Mouse (Mus musculus): ENCODE data around the gene Herc3.

Gene Herc3

GRCm38 (mm10) chr6:58882271-58882670 lies 51.0 kb downstream of the Herc3 start:
- H3K27me3 ChIP-seq (ENCODE audit: control insufficient read depth, insufficient read depth, low read length, poor library complexity, severe bottlenecking): no peaks in the 10 kb centered on the region

GRCm38 (mm10) chr6:58889917-58890316 lies 58.7 kb downstream of the Herc3 start:
- H3K36me3 ChIP-seq (ENCODE audit: control insufficient read depth, insufficient read depth, low read length, poor library complexity, severe bottlenecking): peaks cover 12% of the 10 kb centered on the region
- DNase-seq (ENCODE audit: low read depth, low spot score): no peak
- H3K27me3 ChIP-seq (ENCODE audit: control insufficient read depth, insufficient read depth, low read length, poor library complexity, severe bottlenecking): no peaks in the 10 kb centered on the region

More at GRCm38 (mm10) chr6:58882271-58882670, 51.0 kb downstream of the Herc3 start:
- peaks cover 2% of the 10 kb centered on the region for H3K36me3 ChIP-seq (ENCODE audit: control insufficient read depth, insufficient read depth, low read length, poor library complexity, severe bottlenecking)
- DNase-seq (ENCODE audit: low read depth, low spot score): no peak

GRCm38 (mm10) chr6:58893307-58893706 lies 62.0 kb downstream of the Herc3 start:
- H3K27me3 ChIP-seq (ENCODE audit: control insufficient read depth, insufficient read depth, low read length, poor library complexity, severe bottlenecking): no peaks in the 10 kb centered on the region
- DNase-seq (ENCODE audit: low read depth, low spot score): no peak
- H3K36me3 ChIP-seq (ENCODE audit: control insufficient read depth, insufficient read depth, low read length, poor library complexity, severe bottlenecking): peaks cover 19% of the 10 kb centered on the region

GRCm38 (mm10) chr6:58894994-58895393 lies 63.7 kb downstream of the Herc3 start:
- Histone ChIP-seq H3K27me3 (ENCODE audit: control insufficient read depth, insufficient read depth, low read length, poor library complexity, severe bottlenecking) (no peaks in the 10 kb centered on the region), H3K36me3 (ENCODE audit: control insufficient read depth, insufficient read depth, low read length, poor library complexity, severe bottlenecking) (peaks cover 11% of the 10 kb centered on the region)
- DNase-seq (ENCODE audit: low read depth, low spot score): no peak

- DNase-seq (ENCODE audit: low read depth, low spot score): no peak
- Histone ChIP-seq H3K36me3 (ENCODE audit: control insufficient read depth, insufficient read depth, low read length, poor library complexity, severe bottlenecking) (peaks cover 10% of the 10 kb centered on the region), H3K27me3 (ENCODE audit: control insufficient read depth, insufficient read depth, low read length, poor library complexity, severe bottlenecking) (no peaks in the 10 kb centered on the region)
Observed at GRCm38 (mm10) chr6:58896648-58897047, 65.4 kb downstream of the Herc3 start.

GRCm38 (mm10) chr6:58899076-58899475 lies 67.8 kb downstream of the Herc3 start:
- no peak for DNase-seq (ENCODE audit: low read depth, low spot score)
- Histone ChIP-seq H3K36me3 (ENCODE audit: control insufficient read depth, insufficient read depth, low read length, poor library complexity, severe bottlenecking) (peaks cover 12% of the 10 kb centered on the region), H3K27me3 (ENCODE audit: control insufficient read depth, insufficient read depth, low read length, poor library complexity, severe bottlenecking) (no peaks in the 10 kb centered on the region)

GRCm38 (mm10) chr6:58900536-58900935 lies 69.3 kb downstream of the Herc3 start:
- DNase-seq (ENCODE audit: low read depth, low spot score): no peak
- H3K27me3 ChIP-seq (ENCODE audit: control insufficient read depth, insufficient read depth, low read length, poor library complexity, severe bottlenecking): no peaks in the 10 kb centered on the region
- H3K36me3 ChIP-seq (ENCODE audit: control insufficient read depth, insufficient read depth, low read length, poor library complexity, severe bottlenecking): peaks cover 12% of the 10 kb centered on the region; the same call in 1 of the 2 replicates

GRCm38 (mm10) chr6:58903171-58903570 lies 71.9 kb downstream of the Herc3 start:
- H3K27me3 ChIP-seq (ENCODE audit: control insufficient read depth, insufficient read depth, low read length, poor library complexity, severe bottlenecking): no peaks in the 10 kb centered on the region
- DNase-seq (ENCODE audit: low read depth, low spot score): no peak
- H3K36me3 ChIP-seq (ENCODE audit: control insufficient read depth, insufficient read depth, low read length, poor library complexity, severe bottlenecking): peaks cover 8% of the 10 kb centered on the region; the same call in 1 of the 2 replicates

GRCm38 (mm10) chr6:58904551-58904950 lies 73.3 kb downstream of the Herc3 start:
- Histone ChIP-seq H3K27me3 (ENCODE audit: control insufficient read depth, insufficient read depth, low read length, poor library complexity, severe bottlenecking) (no peaks in the 10 kb centered on the region), H3K36me3 (ENCODE audit: control insufficient read depth, insufficient read depth, low read length, poor library complexity, severe bottlenecking) (peaks cover 8% of the 10 kb centered on the region; the same call in 1 of the 2 replicates)
- no peak for DNase-seq (ENCODE audit: low read depth, low spot score)

- Histone ChIP-seq H3K27me3 (ENCODE audit: control insufficient read depth, insufficient read depth, low read length, poor library complexity, severe bottlenecking) (no peaks in the 10 kb centered on the region), H3K36me3 (ENCODE audit: control insufficient read depth, insufficient read depth, low read length, poor library complexity, severe bottlenecking) (peaks cover 6% of the 10 kb centered on the region; the same call in 1 of the 2 replicates)
- DNase-seq (ENCODE audit: low read depth, low spot score): no peak
Observed at GRCm38 (mm10) chr6:58906852-58907261, 75.6 kb downstream of the Herc3 start, which contains the start of gene Nap1l5. Gene Nap1l5 (minus strand): TSS chr6:58907076.

GRCm38 (mm10) chr6:58907336-58907735 lies 76.1 kb downstream of the Herc3 start:
- Histone ChIP-seq H3K27me3 (ENCODE audit: control insufficient read depth, insufficient read depth, low read length, poor library complexity, severe bottlenecking) (no peaks in the 10 kb centered on the region), H3K36me3 (ENCODE audit: control insufficient read depth, insufficient read depth, low read length, poor library complexity, severe bottlenecking) (peaks cover 3% of the 10 kb centered on the region; the same call in 1 of the 2 replicates)
- no peak for DNase-seq (ENCODE audit: low read depth, low spot score)

GRCm38 (mm10) chr6:58907791-58908190 lies 76.5 kb downstream of the Herc3 start:
- H3K36me3 ChIP-seq (ENCODE audit: control insufficient read depth, insufficient read depth, low read length, poor library complexity, severe bottlenecking): peaks cover 3% of the 10 kb centered on the region; the same call in 1 of the 2 replicates
- no peak for DNase-seq (ENCODE audit: low read depth, low spot score)
- H3K27me3 ChIP-seq (ENCODE audit: control insufficient read depth, insufficient read depth, low read length, poor library complexity, severe bottlenecking): no peaks in the 10 kb centered on the region

GRCm38 (mm10) chr6:58912842-58913241 lies 81.6 kb downstream of the Herc3 start:
- no peak for DNase-seq (ENCODE audit: low read depth, low spot score)
- peaks cover 4% of the 10 kb centered on the region; the same call in 1 of the 2 replicates for H3K36me3 ChIP-seq (ENCODE audit: control insufficient read depth, insufficient read depth, low read length, poor library complexity, severe bottlenecking)
- H3K27me3 ChIP-seq (ENCODE audit: control insufficient read depth, insufficient read depth, low read length, poor library complexity, severe bottlenecking): no peaks in the 10 kb centered on the region

- Histone ChIP-seq H3K36me3 (ENCODE audit: control insufficient read depth, insufficient read depth, low read length, poor library complexity, severe bottlenecking) (peaks cover 7% of the 10 kb centered on the region; the same call in 1 of the 2 replicates), H3K27me3 (ENCODE audit: control insufficient read depth, insufficient read depth, low read length, poor library complexity, severe bottlenecking) (no peaks in the 10 kb centered on the region)
- DNase-seq (ENCODE audit: low read depth, low spot score): no peak
Observed at GRCm38 (mm10) chr6:58913551-58913950, 82.3 kb downstream of the Herc3 start.

GRCm38 (mm10) chr6:58913971-58914370 lies 82.7 kb downstream of the Herc3 start:
- DNase-seq (ENCODE audit: low read depth, low spot score): no peak
- peaks cover 7% of the 10 kb centered on the region; the same call in 1 of the 2 replicates for H3K36me3 ChIP-seq (ENCODE audit: control insufficient read depth, insufficient read depth, low read length, poor library complexity, severe bottlenecking)
- H3K27me3 ChIP-seq (ENCODE audit: control insufficient read depth, insufficient read depth, low read length, poor library complexity, severe bottlenecking): no peaks in the 10 kb centered on the region

GRCm38 (mm10) chr6:58916498-58916897 lies 85.2 kb downstream of the Herc3 start:
- DNase-seq (ENCODE audit: low read depth, low spot score): no peak
- H3K36me3 ChIP-seq (ENCODE audit: control insufficient read depth, insufficient read depth, low read length, poor library complexity, severe bottlenecking): peaks cover 10% of the 10 kb centered on the region

More at GRCm38 (mm10) chr6:58916498-58916897, 85.2 kb downstream of the Herc3 start:
- no peaks in the 10 kb centered on the region for H3K27me3 ChIP-seq (ENCODE audit: control insufficient read depth, insufficient read depth, low read length, poor library complexity, severe bottlenecking)

All from splenic B cell, adult 2 months (primary cell).